Mouse (Mus musculus): ENCODE results near the gene Tshz2.
"Not testable (repeated sequence)": the region's sequence is repeated elsewhere in the genome, so short reads cannot be mapped to it uniquely, and the experiment has no call there.

Gene Tshz2

DNA sequence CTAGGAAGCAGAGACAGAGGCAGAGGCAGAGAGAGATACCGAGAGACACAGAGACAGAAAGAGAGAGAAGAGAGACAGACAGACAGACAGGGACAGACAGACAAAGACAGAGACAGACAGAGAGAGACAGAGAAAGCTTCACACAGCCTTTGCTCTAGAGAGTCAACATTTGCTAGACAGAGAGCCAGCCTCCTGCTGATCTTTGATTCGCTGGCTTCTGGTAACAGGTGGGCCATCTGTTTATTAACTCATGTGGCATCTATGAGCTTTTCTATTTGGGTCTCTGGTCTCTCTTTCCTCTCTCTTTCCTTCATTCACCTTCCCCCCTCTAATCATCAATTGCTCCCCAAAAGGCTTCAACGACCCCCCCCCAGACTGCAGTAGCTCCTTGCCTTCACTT, 181.5 kb downstream of the Tshz2 start:
- no peak for DNase-seq (ENCODE audit: low spot score)

DNA sequence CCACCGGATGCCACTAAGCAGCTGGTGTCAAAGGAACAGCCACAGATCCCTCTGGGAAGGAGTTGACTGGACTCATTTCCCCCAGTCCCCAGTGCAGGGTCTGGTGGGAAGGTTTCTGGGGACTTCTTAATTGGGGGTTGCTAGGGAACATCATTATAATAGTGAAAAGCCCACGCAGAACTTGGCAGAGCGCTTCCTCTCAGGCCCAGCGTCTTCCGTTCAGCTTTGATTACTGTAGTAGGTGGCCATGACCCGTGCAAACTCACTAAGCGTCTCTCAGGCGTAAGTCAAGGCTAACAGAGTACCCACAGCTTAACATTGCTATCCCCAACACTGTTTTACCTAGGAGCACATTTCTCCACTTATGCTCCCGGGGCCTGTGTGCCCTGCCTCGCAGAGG, 181.9 kb downstream of the Tshz2 start:
- no peak for DNase-seq (ENCODE audit: low spot score)

DNA sequence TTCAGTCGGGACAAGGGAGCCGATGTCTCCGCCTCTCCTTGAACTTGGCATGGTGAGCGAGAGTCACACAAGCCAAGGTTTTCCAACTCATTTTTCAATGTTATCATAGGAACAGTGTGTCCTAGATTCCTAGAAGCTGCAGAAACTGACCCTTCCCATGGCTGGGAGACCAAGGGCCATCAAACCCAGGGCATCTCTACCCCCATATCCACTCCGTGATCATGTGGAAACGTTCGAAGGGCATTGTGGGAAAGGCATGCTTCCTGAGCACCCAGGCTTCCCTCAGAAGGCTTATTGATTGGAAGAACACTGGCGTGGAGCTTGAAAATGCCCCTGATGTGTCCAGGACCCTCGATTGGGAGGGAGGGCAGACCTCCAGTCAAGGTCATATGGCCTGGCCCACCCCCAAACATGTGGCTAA, 188.2 kb downstream of the Tshz2 start:
- DNase-seq (ENCODE audit: low spot score), result no peak

- DNase-seq (ENCODE audit: low spot score), result no peak
These were observed 193.1 kb downstream of the Tshz2 start for GRCm38 (mm10) chr2:169825908-169826307.

- no peak for DNase-seq (ENCODE audit: low spot score)
These were observed 193.5 kb downstream of the Tshz2 start for GRCm38 (mm10) chr2:169826316-169826715.

GRCm38 (mm10) chr2:169826833-169827232, 194.0 kb downstream of the Tshz2 start:
- DNase-seq (ENCODE audit: low spot score), result no peak

- no peak for DNase-seq (ENCODE audit: low spot score)
These were observed 199.4 kb downstream of the Tshz2 start for GRCm38 (mm10) chr2:169832184-169832583.

DNA sequence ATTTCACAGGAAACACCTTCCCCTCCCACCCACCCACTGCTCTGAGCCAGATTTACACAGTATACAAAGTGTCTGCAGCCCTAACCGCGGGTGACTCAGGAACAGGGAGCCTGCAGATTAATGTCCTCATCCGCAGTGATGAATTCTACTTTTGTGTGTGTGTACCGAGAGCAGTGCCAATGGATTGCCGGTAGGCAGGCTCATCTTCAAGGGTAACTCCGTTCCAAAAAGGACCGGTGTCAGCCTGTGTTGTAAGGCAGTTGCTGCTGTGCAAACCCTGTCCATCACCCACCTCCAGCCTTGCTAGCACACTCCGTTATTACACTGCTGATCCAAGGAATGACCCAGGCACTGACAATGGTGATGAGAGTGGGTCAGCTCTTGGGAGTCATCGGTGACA, 200.8 kb downstream of the Tshz2 start:
- no peak for DNase-seq (ENCODE audit: low spot score)

DNA sequence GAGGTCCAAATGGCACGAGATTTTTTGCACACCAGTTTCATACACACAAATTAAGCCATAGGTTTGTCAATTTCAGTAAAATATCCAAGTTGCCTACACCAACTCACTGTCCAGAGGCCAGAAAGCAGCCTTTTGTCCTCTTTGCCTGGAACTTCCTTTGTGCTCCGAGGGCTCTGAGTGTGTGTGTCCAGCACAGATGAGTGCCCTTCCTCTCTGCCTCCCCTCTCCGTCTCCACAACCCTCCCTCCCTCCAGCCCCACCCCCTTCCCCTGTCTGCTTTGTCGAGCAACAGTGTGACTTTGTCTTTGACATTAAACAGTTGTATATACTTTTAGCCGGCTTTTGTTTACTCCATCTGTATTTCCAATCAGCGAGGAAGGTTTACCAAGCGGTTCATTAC, 201.8 kb downstream of the Tshz2 start:
- DNase-seq (ENCODE audit: low spot score), result no peak

DNA sequence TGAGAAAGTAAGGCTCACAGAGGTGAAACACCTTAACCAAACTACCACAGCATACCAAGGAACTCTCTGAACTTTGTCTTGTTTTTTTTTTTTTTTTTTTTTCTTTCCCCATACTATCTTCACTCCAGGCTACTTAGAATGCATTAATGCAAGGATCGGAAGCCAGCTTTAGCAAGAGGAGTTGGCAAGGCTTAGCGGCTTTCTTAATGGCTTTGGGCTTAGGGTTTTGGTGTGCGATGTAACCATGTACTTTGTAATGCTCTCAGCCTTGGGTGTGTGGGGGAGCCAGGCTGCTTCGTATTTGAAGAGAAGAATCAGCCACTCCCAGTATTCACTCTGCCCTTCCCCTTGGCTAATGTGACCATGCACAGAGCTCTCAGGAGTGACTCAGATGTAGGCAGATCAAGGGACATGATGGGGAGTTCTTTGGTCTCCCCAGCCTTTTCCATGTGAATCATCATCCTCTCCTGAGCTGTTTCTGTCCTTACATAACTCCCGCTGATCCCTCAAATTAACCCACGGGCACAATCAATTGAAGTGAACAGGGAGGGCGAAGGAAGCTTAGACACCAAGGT, 204.3 kb downstream of the Tshz2 start:
- DNase-seq (ENCODE audit: low spot score), result no peak

DNA sequence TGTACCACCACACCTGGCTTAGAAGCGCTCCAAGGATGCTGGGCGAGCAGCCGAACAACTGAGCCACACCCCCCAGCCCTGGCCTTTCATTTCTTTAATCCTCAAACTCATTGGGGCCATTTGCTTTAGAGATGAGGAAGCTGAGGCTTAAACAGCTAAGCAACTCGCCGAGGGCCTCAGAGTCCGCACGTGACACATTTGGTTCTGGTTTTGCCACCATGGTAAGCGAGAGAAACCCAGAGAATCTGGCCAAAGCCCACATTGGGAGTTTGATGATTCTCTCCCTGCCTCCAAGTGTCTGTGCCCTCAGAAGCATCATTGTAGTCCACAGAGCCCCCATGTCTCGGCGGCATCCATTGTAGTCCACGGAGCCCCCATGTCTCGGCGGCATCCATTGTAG, 205.7 kb downstream of the Tshz2 start:
- DNase-seq (ENCODE audit: low spot score), result no peak

DNA sequence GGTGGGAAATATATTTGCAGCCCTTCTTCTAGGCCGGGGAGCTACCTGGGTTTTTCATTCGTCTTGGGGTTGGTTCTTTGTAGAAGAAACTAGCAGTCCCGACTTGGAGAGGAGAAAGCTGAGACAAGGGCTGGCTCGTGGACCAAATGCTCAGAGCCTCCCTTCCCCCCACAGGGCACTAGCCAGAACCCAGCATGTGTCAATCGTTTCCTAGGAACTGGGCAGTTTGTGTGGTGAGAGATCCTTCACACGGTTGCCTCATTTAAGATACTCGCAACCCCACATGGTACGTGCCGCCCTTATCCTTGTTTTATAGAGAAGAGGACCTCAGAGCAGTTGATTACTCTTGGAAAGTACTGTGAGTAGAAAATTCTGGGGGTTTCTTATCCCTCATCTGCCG, 208.6 kb downstream of the Tshz2 start:
- DNase-seq (ENCODE audit: low spot score), result no peak

GRCm38 (mm10) chr2:169842494-169842893, 209.7 kb downstream of the Tshz2 start:
- DNase-seq (ENCODE audit: low spot score), result no peak

DNA sequence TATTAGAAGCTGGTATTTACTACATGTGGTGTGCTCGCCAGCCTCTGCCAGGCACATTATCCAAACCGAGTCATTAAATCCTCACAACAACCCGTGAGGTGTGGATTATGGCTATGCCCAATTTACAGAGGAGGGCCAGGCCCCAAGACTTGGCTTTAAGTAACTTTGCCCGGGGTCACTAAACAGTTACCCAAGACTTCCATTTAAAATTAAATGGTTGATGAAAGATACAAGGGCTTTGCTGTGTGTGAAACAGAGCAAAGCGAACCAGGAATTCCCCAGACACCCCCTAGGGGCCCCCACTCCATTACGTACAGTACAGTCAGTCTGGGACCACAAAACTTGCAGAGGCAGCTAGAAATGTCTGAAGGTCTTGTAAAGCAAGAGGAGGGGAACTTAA, 210.7 kb downstream of the Tshz2 start:
- no peak for DNase-seq (ENCODE audit: low spot score)

- no peak for DNase-seq (ENCODE audit: low spot score)
These were observed 216.3 kb downstream of the Tshz2 start for GRCm38 (mm10) chr2:169849077-169849476.

DNA sequence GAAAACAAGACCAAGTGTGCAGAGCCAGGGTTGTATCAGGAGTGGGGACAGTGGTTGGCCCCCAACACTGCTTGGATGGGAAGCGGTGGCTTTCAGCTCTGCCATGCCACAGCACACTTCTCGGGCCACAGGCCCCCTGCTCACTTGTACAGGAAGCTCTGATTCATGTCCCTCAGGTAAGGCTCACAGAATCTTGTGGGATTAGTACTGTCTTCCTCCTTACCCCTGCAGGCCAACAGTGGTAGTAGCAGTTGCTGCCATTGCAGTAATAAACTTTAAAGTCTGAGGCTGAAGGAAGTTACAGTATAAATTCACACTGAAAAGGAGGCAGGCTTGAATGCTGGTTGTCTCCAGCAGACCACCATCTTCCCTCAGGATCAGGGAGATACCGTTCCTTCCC, 216.7 kb downstream of the Tshz2 start:
- DNase-seq (ENCODE audit: low spot score), result no peak

DNA sequence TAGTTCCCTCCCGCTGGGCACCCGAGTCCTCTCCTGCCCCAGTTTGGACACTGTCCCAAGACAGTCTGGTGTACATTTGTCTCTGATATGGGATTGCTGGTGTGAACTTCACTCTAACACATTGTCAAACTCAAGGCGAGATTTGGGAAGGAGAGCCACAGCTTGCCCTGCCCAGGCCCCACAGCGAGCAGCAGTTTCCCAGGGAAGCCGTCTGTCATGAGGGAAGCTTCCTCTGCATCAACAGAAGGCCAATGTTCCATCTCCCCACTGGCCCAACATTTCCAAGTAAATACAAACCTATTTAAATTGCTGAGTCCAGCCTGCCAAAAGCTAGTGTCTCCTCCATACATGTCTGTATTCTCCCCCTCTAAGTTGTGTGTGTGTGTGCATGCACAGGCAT, 218.8 kb downstream of the Tshz2 start:
- DNase-seq (ENCODE audit: low spot score), result no peak

- no peak for DNase-seq (ENCODE audit: low spot score)
These were observed 221.7 kb downstream of the Tshz2 start for GRCm38 (mm10) chr2:169854491-169854890.

- not testable (repeated sequence) for DNase-seq (ENCODE audit: low spot score)
These were observed 224.2 kb downstream of the Tshz2 start for GRCm38 (mm10) chr2:169857041-169857440.

DNA sequence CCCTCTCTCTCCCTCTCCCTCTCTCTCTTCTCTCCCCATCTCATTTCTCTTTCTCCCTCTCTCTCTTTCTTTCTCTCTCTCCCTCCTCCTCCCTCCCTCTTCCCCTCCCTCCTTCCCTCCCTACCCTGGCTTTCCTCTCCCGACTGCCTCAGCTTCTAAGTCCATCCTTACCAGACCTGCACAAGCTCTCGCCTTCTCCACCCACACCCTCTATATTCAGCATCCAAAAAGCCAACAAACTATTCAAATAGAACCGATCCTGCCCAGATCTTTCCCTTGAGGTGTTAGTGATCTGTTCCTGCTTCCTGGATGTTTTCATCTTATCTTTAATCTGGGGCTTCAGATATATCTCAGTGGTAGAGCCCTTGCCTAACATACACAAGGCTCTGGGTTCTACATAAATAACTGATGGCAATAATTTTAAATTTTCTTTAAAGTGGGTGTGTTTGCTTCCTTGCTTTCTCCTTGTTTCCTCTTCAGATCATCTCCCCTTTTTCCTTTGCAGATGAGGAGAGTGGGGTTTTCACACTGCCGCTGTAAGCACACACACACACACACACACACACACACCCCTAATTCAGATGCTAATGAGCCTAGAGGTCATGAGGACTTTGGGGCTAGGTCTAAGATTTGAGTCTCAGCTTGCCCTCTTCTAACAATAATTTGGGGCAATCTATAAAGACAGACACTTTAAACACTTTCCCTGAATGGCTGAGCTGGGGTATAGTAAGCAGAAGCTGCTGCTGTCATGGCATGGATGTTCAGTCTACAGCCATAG, 226.5 kb downstream of the Tshz2 start:
- no peak for DNase-seq (ENCODE audit: low spot score)

DNA sequence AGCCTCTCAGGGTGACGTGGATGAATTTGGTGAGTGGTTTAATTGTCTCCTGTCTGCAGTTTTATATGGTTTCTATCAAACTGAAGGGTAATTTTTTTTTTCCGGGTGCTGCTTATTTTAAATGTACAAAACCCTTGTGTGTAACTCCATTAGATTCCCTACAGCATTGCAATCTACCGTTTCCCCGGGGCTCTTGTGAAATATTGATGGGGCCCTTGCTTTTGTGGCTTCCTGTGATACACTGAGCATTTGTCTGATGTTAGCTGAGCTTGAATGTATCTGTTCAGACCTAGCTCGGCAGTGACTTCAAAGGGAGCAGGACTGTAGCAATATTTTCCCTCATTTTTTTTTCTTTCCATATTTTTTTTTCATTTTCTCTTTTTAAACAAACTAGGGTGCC, 228.1 kb downstream of the Tshz2 start:
- DNase-seq (ENCODE audit: low spot score), result no peak

- DNase-seq (ENCODE audit: low spot score), result no peak
These were observed 229.9 kb downstream of the Tshz2 start for GRCm38 (mm10) chr2:169862701-169863100.

DNA sequence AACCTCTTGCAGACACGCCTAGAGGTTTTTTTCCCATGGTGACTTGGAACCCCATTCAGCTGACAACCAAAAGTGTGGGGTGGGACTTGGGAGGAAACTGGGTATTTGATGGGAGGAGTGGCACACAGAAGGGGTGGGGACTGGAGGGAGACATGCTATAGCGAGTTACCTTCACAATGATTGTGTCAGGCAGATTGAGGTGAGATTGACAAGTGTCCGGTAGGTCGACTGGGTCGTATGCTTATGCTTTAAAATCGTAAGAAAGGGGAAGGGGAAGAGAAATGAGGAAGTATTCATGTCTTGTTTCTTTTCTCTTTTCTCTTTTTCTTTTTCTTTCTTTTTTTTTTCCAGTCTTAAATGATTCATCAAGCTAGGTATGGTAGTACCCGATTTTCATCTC, 236.7 kb downstream of the Tshz2 start:
- DNase-seq (ENCODE audit: low spot score), result no peak

GRCm38 (mm10) chr2:169870503-169870902, 237.7 kb downstream of the Tshz2 start:
- no peak for DNase-seq (ENCODE audit: low spot score)
